Mouse (Mus musculus) embryonic facial prominence, embryonic 15.5 days (tissue): ENCODE measurements at regions not wholly inside any gene's neighbourhood (a gene's known extent, or its start where the extent isn't known, plus 50 kb on each side); places are given as distances from the start of the nearest gene placed in this dataset.
A peak's percentile ranks its signal among the peaks of the same experiment; 100 is the strongest.

Experiments
- ATAC-seq: fragments of 200-750 bp; cut with Nextera tagmentation; 2 replicates; pipeline ENCODE4 v1.8.0; 2017; ENCODE audit warnings: low read depth, moderate TSS enrichment; ENCODE audit not compliant: insufficient number of reproducible peaks, low FRiP score, low TSS enrichment
- H3K27ac ChIP-seq: fragments of 300-500 bp; sonication (generic); replicated peaks from 2 replicates; pipeline ENCODE4 v1.5.1; 2015; ENCODE audit warnings: mild to moderate bottlenecking, inconsistent platforms
- H3K27me3 ChIP-seq: fragments of 300-500 bp; sonication (generic); 2 replicates; pipeline ENCODE4 v1.6.1; 2015; ENCODE audit warnings: inconsistent platforms
- H3K36me3 ChIP-seq: fragments of 300-500 bp; sonication (generic); 2 replicates; pipeline ENCODE4 v1.6.1; 2015; ENCODE audit warnings: mild to moderate bottlenecking, inconsistent platforms
- H3K4me1 ChIP-seq: fragments of 300-500 bp; sonication (generic); 2 replicates; pipeline ENCODE4 v1.6.1; 2015; ENCODE audit warnings: inconsistent platforms
- H3K4me2 ChIP-seq: fragments of 300-500 bp; sonication (generic); replicated peaks from 2 replicates; pipeline ENCODE4 v1.6.1; 2015; ENCODE audit warnings: mild to moderate bottlenecking, inconsistent platforms
- H3K4me3 ChIP-seq: fragments of 300-500 bp; sonication (generic); replicated peaks from 2 replicates; pipeline ENCODE4 v1.5.1; 2015; ENCODE audit warnings: mild to moderate bottlenecking, inconsistent platforms
- H3K9ac ChIP-seq: fragments of 300-500 bp; sonication (generic); 2 replicates; pipeline ENCODE4 v1.6.1; 2015; ENCODE audit warnings: inconsistent platforms
- H3K9me3 ChIP-seq: fragments of 300-500 bp; sonication (generic); replicated peaks from 2 replicates; pipeline ENCODE4 v1.6.1; 2016; ENCODE audit warnings: inconsistent platforms
- WGBS: fragments of 180-500 bp; shearing (Covaris S2); methylation state at CpG from one replicate; pipeline ENCODE4 v1.1.7; 2015; 5-methylcytosine and 5-hydroxymethylcytosine counted together

DNA sequence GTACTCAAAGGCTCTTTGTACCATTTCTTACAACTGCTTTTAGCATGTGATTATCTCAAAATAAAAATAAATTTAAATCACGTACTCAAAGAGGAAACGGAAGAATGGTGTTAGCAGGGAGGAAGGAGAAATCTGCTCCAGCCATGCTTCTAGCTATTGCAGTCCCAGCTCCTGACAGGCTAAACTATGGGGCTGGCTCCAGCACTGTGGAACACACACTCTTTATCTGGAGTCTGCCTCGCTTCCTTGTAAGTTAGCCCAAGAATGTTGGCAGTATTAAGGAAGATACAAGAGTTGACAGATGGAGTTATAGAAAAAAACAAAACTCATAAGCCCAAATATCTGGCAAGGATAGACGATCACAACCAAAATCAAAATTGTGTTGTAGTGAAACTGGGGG lies 161.5 kb upstream of the AI593442 start:
- WGBS, result 77% methylated on average over 4 of the region's 4 CpGs
- no peaks in the 10 kb centered on the region for H3K4me1 ChIP-seq
- no peak overlapping the region for H3K4me2 ChIP-seq
- no peak overlapping the region for H3K27ac ChIP-seq
- no peak overlapping the region for H3K9ac ChIP-seq
- H3K9me3 ChIP-seq, result no peaks in the 10 kb centered on the region
- H3K4me3 ChIP-seq, result no peak overlapping the region
- H3K27me3 ChIP-seq, result no peaks in the 10 kb centered on the region
- no peak for ATAC-seq
- H3K36me3 ChIP-seq, result no peaks in the 10 kb centered on the region

- no peak overlapping the region for H3K4me2 ChIP-seq
- no peaks in the 10 kb centered on the region for H3K36me3 ChIP-seq
- no peaks in the 10 kb centered on the region for H3K9me3 ChIP-seq
- no peak overlapping the region for H3K9ac ChIP-seq
- no peak overlapping the region for H3K4me3 ChIP-seq
- H3K27me3 ChIP-seq, result no peaks in the 10 kb centered on the region
- H3K4me1 ChIP-seq, result no peaks in the 10 kb centered on the region
- no peak for ATAC-seq
- H3K27ac ChIP-seq, result no peak overlapping the region
These were observed 160.4 kb upstream of the AI593442 start for GRCm38 (mm10) chr9:52839996-52840395.

DNA sequence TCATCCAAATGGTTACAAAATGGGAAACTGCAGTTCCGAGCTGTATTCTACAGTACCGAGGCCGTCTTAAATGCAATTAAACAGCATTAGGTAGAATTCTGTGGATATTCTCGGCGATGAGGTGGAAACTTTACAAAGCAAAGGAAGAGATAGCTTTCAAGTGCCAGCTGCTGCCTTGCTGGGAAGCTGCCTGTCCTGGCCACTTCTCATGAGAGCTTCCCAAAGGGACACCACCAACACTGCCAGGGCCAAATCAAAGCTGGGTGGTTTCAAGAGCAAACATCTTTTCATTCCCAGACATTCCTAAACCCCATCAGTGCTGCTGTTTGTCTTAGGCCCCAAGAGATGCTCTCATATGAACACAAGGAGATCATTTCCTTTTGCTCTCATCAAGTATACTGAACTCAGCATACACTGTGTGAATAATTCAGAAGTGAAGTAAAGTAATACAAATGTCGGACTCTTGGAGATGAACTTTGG lies 156.6 kb upstream of the AI593442 start:
- H3K4me3 ChIP-seq, result no peak overlapping the region

DNA sequence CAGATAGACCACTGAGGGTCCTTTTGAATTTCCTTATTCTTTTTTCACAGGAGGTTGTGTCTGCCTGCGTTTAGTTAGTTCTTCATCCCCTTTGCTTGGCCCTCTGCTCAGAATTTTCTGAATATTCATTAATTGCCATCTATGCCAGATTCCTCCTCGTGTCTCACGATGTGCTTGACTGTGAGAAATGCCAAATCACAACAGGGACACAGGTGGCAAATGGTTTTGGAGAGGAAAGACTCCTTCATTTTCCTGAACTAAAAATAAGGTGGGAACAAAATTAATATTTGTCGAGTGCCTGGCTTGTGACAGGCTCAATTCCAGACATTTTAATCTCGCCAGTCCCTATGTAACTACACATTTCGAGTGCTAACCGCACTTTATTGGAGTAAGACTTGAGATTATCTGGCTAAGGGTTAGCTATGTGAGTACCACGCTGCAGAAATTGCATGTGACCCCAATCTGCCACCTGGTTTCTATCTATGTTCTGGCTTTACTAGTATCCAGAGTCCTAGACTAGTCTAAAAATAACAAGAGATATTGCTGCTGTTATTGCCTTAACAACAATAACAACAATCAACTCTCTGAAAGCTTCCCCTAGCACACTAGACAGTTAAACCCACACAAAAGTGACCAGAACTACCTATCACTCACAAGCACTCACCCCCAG lies 156.0 kb upstream of the AI593442 start:
- Histone ChIP-seq H3K9ac (no peak overlapping the region), H3K36me3 (no peaks in the 10 kb centered on the region), H3K4me1 (no peaks in the 10 kb centered on the region), H3K9me3 (no peaks in the 10 kb centered on the region), H3K4me2 (no peak overlapping the region), H3K27ac (no peak overlapping the region), H3K27me3 (no peaks in the 10 kb centered on the region), H3K4me3 (no peak overlapping the region)
- no peak for ATAC-seq
- 81% methylated on average over 8 of the region's 8 CpGs for WGBS

More for the DNA sequence above, 156.6 kb upstream of the AI593442 start:
- Histone ChIP-seq H3K9me3 (no peaks in the 10 kb centered on the region), H3K27ac (no peak overlapping the region), H3K9ac (no peak overlapping the region), H3K27me3 (no peaks in the 10 kb centered on the region), H3K4me1 (no peaks in the 10 kb centered on the region), H3K4me2 (no peak overlapping the region), H3K36me3 (no peaks in the 10 kb centered on the region)
- WGBS, result 79% methylated on average over 6 of the region's 6 CpGs
- ATAC-seq, result no peak

DNA sequence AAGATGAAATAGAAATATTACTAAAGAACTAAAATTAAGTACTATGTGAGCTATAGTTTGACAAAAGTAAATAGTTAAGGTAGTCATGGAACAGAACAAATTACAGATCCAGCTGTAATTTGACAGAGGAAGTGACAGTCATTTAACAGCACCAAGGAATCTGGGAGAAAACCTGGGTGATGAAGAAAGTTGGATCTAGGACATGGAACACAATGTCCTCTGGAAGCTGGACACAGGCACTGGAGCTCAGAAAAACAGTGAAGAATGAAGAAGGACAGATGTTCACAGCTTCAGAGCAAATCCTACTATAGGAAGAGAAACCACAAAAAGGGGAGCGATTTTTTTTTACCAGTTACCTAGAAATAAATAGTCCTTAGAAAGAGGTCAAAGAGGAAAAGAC lies 147.2 kb upstream of the AI593442 start:
- no peaks in the 10 kb centered on the region for H3K36me3 ChIP-seq
- no peaks in the 10 kb centered on the region for H3K9me3 ChIP-seq
- no peaks in the 10 kb centered on the region for H3K27me3 ChIP-seq
- no peak for ATAC-seq
- no peak overlapping the region for H3K27ac ChIP-seq
- 79% methylated on average over 1 of the region's 1 CpGs for WGBS
- H3K4me2 ChIP-seq, result no peak overlapping the region
- no peak overlapping the region for H3K4me3 ChIP-seq
- H3K9ac ChIP-seq, result no peak overlapping the region
- H3K4me1 ChIP-seq, result no peaks in the 10 kb centered on the region

GRCm38 (mm10) chr9:52816309-52816708 lies 136.7 kb upstream of the AI593442 start:
- no peaks in the 10 kb centered on the region for H3K36me3 ChIP-seq
- no peak for ATAC-seq
- WGBS, result 86% methylated on average over 4 of the region's 4 CpGs

DNA sequence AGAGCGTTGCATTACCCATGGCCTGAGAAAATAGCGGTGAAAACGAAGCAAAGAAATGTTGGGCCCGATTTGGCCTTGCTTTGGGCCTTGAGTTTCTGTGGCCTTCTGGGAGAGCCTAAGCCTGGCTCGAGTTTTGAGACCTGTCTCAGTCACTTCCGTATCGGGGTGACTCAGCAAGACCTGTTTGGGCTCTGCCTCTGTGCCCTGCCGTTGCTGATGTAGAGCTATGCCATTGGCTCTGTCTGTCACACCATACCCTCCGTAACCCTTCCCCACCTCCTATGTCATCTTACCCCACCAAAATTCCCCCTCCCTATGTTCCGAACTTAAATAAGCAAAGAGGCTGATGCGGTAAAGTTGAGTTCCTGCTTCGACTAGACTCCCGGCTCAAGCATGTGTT lies 123.4 kb upstream of the AI593442 start:
- WGBS, result 91% methylated on average over 13 of the region's 13 CpGs

More at GRCm38 (mm10) chr9:52816309-52816708, 136.7 kb upstream of the AI593442 start:
- H3K4me3 ChIP-seq, result no peak overlapping the region
- H3K9me3 ChIP-seq, result no peaks in the 10 kb centered on the region
- no peak overlapping the region for H3K27ac ChIP-seq
- no peaks in the 10 kb centered on the region for H3K27me3 ChIP-seq
- no peaks in the 10 kb centered on the region for H3K4me1 ChIP-seq
- no peak overlapping the region for H3K9ac ChIP-seq
- H3K4me2 ChIP-seq, result no peak overlapping the region

DNA sequence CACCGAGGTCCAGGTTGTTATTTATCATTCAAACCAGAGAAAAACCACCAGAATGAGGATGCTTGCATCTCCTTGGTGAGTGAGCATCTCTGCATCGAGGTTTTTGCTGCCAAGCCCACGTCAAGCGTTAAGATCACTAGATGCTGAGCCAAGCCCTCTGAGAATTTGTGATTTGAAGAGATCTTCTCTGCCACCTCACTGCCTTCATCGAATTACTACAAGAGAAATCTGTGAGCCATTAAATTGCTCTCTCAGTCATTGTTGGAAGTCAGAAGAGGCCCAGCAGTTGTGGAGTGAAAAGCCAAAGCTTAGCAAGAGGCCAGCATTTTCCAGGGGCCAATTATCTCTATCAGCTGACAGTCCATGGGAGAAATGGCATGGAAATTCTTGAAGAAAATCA lies 122.2 kb upstream of the AI593442 start:
- H3K27me3 ChIP-seq, result no peaks in the 10 kb centered on the region
- no peak for ATAC-seq
- no peak overlapping the region for H3K4me2 ChIP-seq
- H3K9me3 ChIP-seq, result no peaks in the 10 kb centered on the region
- 83% methylated on average over 5 of the region's 5 CpGs for WGBS
- H3K4me3 ChIP-seq, result no peak overlapping the region
- no peak overlapping the region for H3K27ac ChIP-seq
- no peaks in the 10 kb centered on the region for H3K36me3 ChIP-seq
- no peak overlapping the region for H3K9ac ChIP-seq
- no peaks in the 10 kb centered on the region for H3K4me1 ChIP-seq

More for the DNA sequence above, 123.4 kb upstream of the AI593442 start:
- Histone ChIP-seq H3K27me3 (no peaks in the 10 kb centered on the region), H3K27ac (no peak overlapping the region), H3K4me1 (no peaks in the 10 kb centered on the region), H3K9ac (no peak overlapping the region), H3K4me3 (no peak overlapping the region), H3K36me3 (no peaks in the 10 kb centered on the region), H3K9me3 (no peaks in the 10 kb centered on the region), H3K4me2 (no peak overlapping the region)
- ATAC-seq, result no peak

GRCm38 (mm10) chr9:52800476-52800875 lies 120.9 kb upstream of the AI593442 start:
- no peak overlapping the region for H3K9ac ChIP-seq
- no peaks in the 10 kb centered on the region for H3K27me3 ChIP-seq
- no peak overlapping the region for H3K4me3 ChIP-seq
- no peaks in the 10 kb centered on the region for H3K4me1 ChIP-seq
- WGBS, result 60% methylated on average over 3 of the region's 3 CpGs
- no peak for ATAC-seq
- H3K27ac ChIP-seq, result no peak overlapping the region
- H3K9me3 ChIP-seq, result no peaks in the 10 kb centered on the region
- no peaks in the 10 kb centered on the region for H3K36me3 ChIP-seq
- no peak overlapping the region for H3K4me2 ChIP-seq

DNA sequence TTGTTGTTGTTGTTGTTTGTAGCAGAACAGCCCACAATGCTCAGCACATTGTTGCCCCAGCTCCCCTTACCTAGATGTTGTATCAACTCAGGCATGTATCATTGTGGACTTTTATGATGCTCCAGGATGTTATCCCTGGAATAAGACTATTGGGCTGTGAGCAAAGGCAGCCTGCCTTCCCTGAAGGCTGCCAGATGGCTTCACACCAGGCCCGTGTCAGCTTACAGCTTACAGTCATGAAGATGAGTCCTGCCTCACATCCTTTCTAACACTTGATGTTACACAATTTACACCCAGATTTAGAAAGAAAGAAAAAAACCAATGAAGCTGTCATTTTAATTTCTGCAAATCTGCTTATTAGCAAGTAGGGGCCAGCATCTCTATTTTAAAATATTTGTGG lies 113.0 kb upstream of the AI593442 start:
- Histone ChIP-seq H3K36me3 (no peaks in the 10 kb centered on the region), H3K4me3 (no peak overlapping the region), H3K9ac (no peak overlapping the region), H3K9me3 (no peaks in the 10 kb centered on the region), H3K27me3 (no peaks in the 10 kb centered on the region), H3K4me1 (no peaks in the 10 kb centered on the region), H3K27ac (no peak overlapping the region), H3K4me2 (no peak overlapping the region)
- WGBS, result 41% methylated on average over 1 of the region's 1 CpGs
- no peak for ATAC-seq

GRCm38 (mm10) chr9:52782520-52782919 lies 102.9 kb upstream of the AI593442 start:
- 0 out of 2 replicates have a peak overlapping the region, but pooled peaks have one; percentile 44 for H3K27ac ChIP-seq
- no peak overlapping the region for H3K4me2 ChIP-seq
- no peak for ATAC-seq
- H3K9me3 ChIP-seq, result no peaks in the 10 kb centered on the region
- no peaks in the 10 kb centered on the region for H3K36me3 ChIP-seq
- 57% methylated on average over 3 of the region's 3 CpGs for WGBS
- H3K4me3 ChIP-seq, result no peak overlapping the region
- no peaks in the 10 kb centered on the region for H3K4me1 ChIP-seq
- H3K9ac ChIP-seq, result no peak overlapping the region
- no peaks in the 10 kb centered on the region for H3K27me3 ChIP-seq

- no peaks in the 10 kb centered on the region for H3K27me3 ChIP-seq
- ATAC-seq, result no peak
- H3K4me1 ChIP-seq, result no peaks in the 10 kb centered on the region
- no peaks in the 10 kb centered on the region for H3K9me3 ChIP-seq
- WGBS, result 20% methylated on average over 6 of the region's 6 CpGs
- H3K27ac ChIP-seq, result no peak overlapping the region
- H3K9ac ChIP-seq, result no peak overlapping the region
- H3K36me3 ChIP-seq, result no peaks in the 10 kb centered on the region
- H3K4me3 ChIP-seq, result no peak overlapping the region
- H3K4me2 ChIP-seq, result no peak overlapping the region
These were observed 97.0 kb upstream of the AI593442 start for GRCm38 (mm10) chr9:52776542-52776941.
